Mouse (Mus musculus) testis, postnatal 14 days (tissue): ENCODE results near the gene Ephx3.
A peak's percentile ranks its signal among the peaks of the same experiment; 100 is the strongest.
"Not testable (repeated sequence)": the region's sequence is repeated elsewhere in the genome, so short reads cannot be mapped to it uniquely, and the experiment has no call there.

Experiments
- DNase-seq: peaks from one replicate; pipeline ENCODE4 v3.0.0; 2021; ENCODE audit warnings: low spot score

Ephx3 gene

DNA sequence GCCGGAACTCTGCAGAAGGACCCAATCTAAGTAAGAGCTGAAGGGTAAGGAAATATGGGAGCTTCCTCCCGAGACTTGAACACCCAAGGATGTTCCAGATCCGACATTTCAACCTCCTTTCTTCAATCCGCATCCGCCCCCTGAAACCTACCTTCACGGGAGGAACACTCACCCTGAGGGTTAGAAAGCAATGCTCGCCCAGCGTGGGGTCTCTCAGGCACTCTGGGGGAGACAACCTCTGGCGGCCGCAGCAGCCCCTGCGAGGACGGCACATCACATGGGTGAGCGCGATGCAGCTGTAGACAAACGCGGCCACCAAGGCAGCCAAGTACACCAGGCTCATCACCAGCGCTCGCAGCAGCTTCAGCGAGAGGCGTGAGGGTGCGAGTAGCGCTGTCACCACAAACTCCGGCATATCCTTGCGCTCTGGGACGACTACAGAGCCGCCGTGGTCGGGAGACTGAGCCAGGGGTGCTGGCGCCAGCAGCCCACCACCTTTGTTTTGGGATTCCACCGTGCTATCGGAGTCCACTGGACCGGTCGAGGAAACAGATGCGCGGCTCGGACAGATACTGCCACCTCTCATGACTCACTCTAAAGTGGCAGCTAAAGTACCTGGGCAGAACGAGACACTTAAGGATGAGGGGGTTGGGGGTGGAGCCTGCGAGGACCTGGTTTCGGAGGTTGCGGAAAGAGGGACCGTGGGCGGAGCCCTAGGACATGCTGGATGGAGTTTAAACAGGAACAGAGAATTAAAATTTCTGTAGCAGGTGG is at the start of gene Ephx3:
Gene Ephx3, minus strand, starts transcription at position 687 of the 774 bp plus-strand sequence.
- DNase-seq = no peak

DNA sequence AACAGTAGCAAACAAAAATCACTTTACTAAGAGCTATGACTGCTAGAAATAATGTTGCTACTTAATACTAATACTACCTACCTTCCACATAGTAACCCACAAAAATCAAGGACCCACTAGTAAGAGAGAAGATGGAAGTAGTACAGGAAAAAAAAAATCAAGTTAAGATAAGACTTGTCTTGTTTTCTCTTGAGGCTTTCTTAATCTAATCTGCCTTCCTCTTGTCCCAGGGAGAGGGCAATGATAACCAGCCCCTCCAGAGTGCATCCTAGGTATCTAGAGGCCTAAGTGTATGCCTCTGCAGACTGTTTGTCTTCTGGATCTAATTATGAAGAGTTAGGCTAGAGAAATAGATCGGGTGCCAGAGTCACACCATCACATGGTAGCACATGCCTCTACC is 49.2 kb upstream of the Ephx3 start:
- DNase-seq = no peak

DNA sequence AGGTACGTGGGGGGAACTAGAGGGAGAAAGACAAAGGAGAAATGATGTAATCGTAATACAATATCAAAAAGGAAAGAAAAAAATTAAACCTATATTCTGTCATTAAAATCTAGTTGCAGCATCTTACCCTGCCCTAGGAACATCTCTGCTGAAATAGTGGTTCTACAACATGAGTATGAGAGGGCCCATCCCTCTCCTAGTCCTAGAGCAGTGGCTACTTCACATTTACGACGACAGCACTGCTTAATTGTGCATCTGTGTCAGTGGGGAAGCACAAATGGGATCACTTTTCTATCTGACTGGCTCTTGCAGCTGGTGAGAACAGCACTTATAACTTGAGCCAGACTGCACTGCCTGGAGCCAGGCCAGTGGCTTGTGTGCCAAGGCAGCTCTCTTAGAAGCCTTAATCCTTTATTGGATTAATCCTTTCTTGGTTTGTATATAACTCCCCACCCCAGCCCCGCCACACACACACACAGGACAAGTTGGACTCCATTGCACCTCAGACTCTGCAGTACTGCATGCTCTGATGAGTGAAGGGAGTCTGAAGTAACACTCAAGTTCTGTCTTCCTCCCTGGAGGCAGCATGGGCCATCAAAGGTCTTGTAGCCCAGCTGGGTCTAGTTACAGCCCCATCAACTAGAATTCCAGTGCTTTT is 46.3 kb upstream of the Ephx3 start:
- DNase-seq = no peak

DNA sequence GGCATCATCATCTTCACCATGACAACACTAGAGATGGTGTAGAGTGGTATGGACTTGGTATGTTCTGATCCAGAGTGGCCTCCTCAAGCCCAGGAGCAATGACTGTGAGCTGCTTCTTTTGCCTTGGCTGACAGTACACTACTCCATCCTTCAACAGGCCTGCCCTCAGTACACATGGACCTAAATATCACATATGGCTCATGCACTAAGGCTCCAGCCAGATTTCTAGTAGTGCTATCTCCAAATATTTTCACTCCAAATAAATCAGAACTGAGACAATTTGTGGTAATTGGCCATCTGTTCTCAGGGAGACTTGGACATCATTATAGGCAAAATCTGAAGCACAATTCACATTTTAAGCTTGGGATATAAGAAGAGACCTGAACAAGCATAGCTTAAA is 43.8 kb upstream of the Ephx3 start:
- no peak for DNase-seq

DNA sequence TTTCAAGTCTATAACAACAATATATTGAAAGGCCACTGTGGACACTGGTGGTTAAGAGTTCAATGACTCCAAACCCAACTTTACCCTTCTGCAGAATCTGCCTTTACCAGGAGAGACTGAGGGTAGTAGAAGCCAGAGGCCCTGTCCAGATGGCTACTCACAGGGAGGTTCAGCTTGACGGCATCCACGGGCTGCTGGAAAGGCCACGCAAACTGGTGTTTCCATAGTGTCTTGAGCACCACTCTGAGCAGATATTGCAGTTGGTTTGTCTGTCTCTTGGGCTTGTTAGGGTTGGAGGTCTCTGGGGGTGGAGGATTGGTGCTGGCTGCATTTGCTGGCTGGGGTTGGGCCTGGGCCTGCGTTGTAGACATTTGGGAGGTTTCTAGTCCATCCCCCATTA is 39.9 kb upstream of the Ephx3 start:
- DNase-seq = no peak

DNA sequence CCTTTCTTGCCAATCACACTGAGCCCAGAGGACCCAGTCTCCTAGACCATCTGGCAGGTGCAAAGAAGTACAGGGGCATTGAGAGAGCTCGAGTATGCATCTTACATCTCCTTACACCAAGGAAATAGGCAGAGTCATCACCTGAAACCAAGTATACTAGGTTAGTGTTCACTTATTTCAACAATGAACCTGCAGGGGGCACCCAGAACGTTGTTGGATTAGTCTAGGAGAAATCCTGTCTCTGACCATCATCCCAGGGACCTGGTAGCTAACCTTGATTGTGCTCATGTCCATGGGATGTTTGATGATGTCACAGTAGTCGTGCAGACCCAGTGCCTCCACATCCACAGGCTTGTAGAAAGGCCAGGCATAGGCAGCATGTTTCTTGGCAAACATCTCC is 31.5 kb upstream of the Ephx3 start:
- no peak for DNase-seq

DNA sequence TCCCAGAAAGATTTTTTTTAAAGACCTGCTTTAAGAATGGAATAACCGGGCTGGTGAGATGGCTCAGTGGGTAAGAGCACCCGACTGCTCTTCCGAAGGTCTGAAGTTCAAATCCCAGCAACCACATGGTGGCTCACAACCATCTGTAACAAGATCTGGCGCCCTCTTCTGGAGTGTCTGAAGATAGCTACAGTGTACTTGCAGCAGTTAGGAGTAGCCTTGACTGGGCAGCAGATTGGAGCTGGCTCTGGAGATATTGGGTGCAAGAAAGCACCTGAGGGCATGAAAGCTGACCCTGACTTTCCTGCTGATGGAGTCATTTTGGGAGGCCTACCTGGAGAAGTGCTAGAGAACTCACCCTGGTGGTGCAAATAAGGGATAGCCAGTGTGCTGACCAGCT is 26.2 kb upstream of the Ephx3 start:
- not testable (repeated sequence) for DNase-seq

DNA sequence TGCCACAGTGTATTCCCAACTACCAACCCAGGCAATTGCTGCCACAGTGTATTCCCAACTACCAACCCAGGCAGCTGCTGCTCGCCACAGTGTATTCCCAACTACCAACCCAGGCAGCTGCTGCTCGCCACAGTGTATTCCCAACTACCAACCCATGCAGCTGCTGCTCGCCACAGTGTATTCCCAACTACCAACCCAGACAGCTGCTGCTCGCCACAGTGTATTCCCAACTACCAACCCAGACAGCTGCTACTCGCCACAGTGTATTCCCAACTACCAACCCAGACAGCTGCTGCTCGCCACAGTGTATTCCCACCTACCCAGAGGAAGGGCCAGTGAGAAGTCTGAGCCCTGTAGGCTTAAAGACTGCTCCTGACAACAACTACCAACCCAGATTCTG is 22.2 kb upstream of the Ephx3 start:
- DNase-seq = peak; percentile 63

DNA sequence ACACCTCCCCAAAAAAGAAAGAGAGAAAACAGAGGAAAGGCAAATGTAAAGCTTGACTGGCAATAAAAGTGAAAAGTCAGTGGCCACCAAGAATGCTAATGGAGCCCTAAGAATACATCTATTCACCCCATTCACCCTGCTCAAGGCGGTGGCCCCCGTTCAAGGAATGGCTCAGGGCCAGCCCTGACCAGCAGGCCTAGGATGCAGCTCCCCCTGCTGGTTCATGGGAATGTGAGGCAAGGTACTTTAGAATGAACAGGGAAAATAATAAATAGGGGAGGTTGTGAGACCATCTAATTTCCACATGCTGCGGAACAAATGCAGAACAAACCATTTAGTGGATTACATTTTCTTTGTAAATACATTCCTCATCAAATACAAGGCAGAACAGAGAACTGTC is 20.4 kb upstream of the Ephx3 start:
- DNase-seq = no peak

DNA sequence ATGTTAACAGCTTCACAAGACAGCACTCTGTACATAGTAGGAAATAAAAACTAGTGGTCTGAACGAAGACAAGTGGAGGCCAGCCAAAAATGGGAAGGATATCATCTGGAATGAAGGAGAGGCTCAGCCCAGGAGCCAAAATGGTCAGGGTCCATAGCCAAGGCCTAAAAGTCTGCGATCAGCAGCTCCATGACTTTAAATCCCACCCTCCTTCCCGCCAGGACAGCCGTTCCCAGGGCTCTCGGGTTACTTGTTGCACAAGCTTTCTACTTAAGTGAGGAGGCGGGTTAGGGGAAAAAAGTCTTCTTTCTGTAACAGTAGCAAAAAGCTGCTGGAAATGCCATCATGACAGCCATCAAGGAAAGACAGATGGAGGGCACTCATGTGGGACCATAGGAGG is 19.8 kb upstream of the Ephx3 start:
- no peak for DNase-seq

DNA sequence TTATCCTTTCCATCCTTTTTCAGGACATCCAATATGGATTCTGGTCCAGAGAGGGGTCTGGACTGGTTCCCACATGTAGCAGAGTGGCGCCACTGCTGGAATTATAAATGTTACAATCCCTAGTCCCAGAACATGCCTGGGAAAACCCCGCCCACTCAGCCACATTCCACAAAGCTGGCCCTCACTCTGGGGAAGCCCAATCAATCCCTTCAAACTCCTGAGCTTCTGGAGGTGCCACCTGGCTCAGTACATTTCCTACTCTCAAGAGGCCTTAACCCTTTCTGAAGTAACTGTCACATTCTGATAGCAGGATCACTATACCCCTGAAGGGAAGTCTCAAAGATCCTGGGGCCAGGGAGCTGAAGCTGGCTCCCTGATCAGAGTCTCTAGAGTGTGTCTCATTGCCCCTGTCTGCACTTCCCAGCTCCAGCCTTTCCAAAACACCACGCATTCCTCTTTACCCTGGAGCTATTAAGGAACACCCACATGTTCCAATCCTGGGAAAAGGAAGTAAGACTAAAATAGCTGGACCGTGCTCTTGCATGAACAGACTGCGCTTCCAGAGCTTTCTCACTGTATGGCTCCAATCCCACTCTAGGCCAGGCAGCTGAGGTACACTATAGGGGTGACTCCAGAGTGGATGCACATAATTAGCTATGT is 18.4 kb upstream of the Ephx3 start:
- DNase-seq = no peak

DNA sequence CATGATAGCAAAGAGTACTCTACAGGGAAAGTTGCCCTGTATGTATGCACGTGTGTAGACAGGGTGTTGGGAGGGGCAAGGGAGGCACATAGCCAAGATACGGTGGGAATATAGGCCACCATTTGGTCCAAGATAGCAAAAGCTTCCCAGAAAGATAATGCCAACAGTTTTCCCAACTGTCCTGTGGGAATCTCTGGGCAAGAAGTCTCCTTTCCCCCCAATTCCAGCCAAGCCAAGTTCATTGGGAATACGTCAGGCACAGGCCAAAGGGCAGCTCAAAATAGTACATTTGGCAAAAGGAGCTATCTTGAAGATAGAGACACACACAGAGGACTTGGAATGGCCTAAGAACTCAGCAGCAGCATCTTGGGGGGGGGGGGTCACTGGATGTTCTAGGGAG is 16.0 kb upstream of the Ephx3 start:
- no peak for DNase-seq

DNA sequence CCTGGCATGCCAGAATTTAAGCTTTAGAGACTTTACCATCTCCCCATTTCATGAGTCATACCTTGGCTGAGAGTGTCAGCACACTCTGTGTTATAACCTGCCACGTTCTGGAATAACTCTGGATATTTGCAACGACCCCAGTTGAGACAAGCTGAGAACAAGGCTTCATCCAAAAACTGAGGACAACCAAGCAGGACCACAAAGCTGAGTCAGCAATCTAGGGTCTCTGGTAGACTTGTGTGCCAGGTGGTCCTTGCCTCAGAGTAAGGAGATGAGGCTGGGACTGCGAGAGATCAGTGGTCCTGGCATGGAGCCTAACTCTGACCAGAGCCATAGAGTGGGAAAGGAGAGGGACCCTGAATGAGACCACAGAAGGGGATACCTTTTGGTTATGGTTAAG is 13.6 kb upstream of the Ephx3 start:
- no peak for DNase-seq

DNA sequence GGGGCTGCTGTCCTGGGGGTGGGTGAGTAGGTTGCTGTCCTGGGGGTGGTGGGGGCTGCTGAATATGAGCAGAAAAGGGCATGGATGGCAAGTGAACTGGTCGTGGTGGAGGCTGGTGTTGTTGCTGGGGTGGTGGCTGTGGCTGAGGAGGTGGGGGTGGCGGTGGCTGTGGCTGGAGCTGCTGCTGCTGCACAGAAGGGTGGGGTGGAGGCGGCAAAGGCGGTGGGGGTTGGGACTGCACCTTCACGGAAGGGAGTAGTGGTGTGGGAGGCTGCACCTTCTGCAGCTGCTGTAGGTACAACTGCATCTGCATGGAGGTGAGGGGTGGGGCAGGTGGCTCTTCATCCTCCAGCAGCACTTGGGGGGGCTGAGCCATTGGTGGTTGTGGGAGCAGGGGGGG is 11.7 kb upstream of the Ephx3 start:
- DNase-seq = no peak

DNA sequence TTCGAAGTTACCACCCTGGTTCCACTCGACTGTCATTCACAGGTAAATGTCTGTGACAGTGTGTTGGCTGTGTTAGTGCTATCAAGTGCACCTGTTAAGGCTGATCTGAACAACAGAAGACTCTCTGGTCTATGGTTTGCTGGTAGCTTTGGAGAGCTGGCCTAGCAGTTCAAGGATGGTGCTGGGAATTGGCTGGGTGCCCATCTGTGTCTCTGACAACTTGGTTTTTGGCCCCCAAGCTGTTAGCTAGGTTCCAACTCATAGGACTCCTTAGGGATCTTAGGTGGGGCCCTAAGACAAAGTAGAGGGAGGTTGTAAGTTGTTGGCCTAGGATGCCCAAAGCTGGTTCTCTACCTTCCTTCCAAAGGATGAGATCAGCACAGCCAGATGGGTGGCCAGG is 10.4 kb upstream of the Ephx3 start:
- DNase-seq = no peak

DNA sequence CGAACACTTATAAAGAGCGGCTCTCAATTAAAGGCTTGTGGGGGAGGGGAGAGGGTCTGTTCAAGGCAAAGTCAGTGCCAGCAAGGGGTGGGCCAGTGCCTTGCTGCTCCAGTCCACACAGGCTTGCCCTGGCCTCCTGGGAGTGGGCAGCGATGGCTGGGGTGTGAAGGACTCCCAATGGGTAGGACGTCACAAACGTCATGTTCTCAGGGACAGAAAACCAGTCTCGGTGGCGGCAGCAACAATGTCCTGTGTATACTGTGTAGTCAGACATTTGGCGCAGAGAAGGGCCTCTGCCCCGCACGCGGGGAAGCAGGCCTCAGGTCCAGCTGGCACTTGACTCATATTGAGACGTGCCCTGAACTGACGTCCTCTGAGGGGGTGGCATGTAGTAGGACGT is 7.8 kb upstream of the Ephx3 start:
- DNase-seq = no peak

DNA sequence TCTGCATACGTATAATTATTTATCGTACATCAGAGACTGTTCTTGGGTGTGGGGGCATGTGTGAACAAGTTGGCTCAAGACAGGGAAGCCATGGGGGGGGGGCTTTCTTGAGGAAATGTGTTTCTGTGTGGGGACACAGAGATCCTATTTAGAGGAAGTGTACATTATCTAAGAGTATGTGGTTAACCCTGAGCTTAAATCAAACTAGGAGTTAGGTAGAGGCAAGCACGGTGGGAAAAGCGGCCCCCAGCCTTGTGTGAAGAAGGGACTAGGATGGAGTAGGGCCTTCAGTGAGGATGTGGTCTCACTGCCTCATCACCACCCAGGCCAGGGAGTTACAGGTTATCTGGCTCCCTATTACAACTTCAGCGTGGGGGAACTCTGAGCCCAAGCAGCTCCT is 6.4 kb upstream of the Ephx3 start:
- DNase-seq = no peak

DNA sequence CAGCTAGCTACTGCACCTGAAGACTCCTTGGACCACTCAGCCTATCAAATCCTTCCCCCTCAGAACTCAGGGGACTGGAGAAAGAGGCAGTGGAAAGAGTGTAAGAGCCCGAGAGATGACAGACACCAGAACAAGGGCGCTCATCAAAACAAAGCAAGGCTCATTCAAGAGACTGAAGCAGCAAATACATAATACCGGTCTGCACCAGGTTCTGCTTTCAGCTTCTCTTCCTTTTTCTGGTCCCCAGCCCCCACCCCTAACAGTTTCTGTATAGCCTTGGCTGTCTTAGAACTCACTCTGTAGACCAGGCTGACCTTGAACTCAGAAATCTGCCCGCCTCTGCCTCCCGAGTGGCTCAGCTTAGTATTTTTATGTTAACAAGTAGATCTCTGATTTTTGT is 3.7 kb upstream of the Ephx3 start:
- no peak for DNase-seq

DNA sequence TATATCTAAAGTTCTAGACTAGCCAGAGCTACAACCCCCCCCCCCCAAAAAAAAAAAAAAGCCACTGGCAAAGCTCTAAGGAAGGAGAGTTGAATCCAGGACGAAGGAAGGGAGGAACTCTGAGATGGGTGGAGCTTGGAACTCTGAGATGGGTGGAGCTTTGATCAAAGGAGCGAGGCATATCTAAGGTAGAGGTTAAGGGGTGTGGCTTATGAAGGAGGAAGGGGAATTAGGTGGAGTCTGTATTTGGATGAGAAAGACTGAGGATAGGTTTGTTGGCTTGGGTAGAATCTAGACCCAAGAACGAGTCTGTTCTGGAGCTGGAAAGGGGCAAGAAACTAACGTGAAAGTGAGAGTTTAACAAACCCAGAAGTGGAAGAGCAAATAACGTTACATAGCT is 501 bp upstream of the Ephx3 start:
- no peak for DNase-seq

DNA sequence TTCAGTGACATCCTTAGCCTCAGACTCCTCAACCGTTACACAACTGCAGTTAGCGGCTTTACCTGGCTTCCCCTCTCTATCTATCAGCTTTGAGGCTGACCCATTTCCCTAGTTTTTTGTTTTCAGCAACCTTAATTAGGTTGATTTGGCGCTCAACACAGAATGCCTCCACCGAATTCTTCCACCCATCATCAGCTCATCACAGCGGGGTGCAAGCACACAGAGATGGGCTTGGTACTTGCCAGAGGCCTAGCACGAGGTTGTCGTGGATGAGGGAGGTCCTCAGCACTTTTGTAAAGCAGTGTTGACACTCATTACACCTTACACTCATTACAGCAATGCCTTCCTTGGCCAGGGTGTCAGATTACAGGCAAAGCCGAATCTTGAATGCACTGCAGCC is 6.3 kb downstream of the Ephx3 start:
- no peak for DNase-seq

DNA sequence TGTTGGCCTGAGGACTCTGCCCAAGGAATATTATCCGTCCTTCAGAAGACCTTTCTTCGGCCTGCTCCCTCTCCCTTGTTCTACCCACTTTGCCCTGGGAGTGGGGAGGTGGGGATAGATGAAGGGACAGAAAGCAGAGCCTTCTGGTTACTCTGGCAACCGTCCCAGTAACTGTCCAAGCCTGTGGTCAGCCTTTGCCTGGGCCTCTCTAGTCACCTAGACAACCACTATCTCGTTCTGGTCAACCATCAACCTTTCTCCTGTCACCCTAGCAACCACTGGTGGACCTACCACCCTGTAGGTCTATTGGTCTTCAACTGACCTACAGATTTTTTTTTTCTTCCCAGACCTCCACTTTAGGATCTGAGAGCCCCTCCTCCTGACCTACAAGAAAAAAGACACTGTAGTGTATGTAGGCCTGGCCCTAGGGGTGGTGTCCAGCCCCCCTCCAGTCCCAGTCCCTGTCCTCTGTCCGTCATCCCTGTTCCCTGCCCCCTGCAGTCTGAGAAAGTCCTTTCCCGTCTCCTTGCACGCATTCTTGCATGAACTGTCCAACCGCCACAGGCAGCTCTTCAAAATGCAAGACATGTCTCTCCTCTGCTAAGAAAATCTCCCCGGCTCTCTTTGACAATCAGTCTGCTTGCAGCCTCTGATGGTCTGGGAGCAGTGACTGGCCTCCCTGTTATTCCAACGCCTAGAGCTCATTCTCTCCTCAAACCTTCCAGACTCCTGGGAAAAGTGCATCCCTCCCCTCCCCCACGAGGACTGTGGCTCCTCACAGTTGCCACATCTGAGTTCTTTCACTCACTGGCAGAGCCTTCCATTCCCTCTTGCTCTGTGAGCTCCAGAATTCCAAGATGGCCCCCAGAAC is 9.5 kb downstream of the Ephx3 start:
- DNase-seq = no peak

DNA sequence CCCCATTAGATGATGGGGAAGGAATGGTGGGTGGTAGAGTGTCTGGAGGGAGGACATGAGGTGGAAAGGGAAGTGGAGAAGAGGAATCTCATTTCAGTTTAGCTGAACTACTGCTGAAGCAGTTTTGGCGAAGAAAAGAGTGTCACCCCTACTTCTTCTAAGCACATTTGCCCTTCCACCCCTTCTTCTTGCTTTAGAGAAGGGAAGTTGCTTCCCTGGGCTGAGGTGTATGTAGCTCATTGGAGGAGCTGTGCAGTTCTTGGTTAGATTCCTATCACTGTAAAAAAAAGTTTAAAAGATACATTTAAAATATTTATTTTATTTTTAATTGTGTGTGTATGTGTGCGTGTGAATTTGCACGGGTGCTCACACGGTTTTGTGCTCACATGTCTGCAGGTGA is 12.4 kb downstream of the Ephx3 start:
- DNase-seq = no peak

DNA sequence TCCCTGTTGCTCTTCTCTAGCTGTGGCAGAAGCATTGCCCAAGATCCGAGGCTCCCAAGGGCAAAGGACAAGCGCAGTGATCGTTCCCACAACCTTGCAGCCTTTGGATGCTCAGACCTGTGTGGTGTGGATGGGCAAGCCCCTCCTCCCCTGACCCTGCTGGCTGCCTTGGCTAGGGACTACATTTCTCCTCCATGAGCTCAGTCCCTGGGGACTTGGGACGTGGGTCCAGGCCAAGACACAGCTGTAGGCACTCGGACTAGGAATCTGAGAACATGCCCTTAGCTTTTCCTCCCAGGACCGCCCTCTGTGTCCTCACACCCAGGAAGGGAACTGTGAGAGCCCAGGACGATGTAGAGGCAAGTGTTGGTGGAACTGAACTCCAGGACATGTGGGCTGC is 16.2 kb downstream of the Ephx3 start:
- peak; percentile 52 for DNase-seq
